Mouse (Mus musculus): ENCODE results near the gene Astl.

GRCm38 (mm10) chr2:127377942-127378610 lies 39.6 kb downstream of the Astl start:
- TF ChIP-seq GATA1 (IDR thresholded peaks at IDR 0.05; ENCODE audit: low read length) (no peak), TAL1 (IDR thresholded peaks at IDR 0.05; ENCODE audit: low read length) (no peak)
